Mouse (Mus musculus) spleen, adult 12 weeks (tissue): ENCODE results near the gene Wnt3a.
"Not testable (repeated sequence)": the region's sequence is repeated elsewhere in the genome, so short reads cannot be mapped to it uniquely, and the experiment has no call there.

Source experiments
- DNase-seq: peaks from one replicate; pipeline ENCODE4 v3.0.0; 2022; ENCODE audit warnings: low spot score

Gene Wnt3a

DNA sequence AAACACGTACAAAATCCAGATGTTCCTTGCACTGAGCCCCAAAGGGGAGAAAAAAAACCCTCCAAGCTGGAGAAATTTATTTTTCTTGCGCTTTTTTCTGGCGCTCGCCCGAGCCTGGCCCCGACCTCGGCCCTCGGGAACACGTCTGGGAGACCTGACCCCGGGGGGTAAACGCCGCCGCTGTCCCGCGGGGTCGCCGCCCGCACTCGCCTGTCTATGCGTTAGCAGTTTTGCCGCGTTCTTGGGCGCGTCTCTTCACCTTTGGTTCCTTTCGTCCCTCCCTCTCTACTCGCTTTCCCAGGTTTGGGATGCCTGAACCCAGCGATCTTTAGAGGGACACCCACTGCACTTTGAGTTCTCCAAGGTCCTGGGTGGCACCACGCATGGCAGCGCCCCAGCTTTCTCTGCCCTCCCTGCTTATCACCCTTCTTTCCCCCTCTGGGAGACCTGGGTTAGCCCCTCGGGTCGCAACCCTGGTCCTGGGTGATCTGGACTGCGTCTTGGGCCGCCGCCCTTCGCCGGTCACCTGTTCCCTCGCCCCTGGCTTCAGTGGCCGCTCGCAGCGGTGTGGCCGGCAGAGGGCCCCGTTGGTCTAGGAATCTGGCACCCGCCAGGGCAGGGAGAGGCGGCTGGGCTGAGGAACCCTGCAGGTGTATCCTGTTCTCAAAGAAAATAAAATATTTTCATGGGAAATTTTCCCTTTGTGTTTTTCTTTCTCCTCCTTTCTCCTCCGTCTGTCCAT, 17.0 kb upstream of the Wnt3a start:
- no peak for DNase-seq

DNA sequence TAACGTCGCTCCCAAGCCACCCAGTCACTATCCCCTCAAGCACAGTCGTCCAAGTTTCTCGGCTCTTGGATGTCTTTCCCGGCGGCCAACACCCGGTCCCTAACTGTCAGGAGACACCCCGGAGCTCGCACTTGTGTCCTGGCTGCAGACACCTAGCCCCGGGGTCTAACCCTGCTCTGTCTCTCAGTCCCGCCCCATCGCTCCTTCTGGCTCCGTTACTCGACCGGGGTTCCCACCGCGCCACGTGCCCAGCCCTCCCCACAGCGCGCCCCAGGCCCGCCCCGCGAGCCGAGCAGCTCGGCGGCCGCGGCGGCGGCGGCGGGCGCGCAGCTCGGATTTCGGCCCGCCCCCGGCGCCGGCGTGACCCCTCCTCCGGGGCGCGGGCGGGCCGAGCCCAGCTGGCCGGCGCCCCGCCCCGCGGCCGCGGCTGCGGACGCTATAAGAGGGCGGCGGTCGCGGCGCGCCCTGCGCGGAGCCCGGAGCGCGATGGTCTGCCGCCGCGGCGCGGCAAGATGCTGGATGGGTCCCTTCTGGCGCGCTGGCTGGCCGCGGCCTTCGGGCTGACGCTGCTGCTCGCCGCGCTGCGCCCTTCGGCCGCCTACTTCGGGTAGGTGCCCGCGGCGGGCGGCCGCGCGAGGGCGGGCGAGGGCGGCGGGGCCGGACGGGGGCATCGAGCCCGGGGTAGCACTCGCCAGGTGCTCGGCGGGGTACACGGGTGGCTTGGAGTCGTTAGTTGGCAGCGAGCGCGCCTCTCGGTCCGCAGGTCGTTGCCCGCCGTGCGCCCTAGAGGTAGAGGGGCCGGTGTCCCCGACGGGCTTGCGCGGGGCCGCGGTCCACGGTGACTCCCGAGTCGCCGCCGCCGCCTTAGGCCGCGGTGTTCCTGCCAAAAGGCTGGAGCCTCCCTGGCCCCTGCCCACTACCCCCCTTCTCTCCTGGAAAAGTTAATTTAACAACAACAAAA, 16.2 kb upstream of the Wnt3a start, which contains the start of gene Wnt9a:
Wnt9a (plus strand) TSS at position 468 of the 961 bp plus-strand sequence.
- no peak for DNase-seq

GRCm38 (mm10) chr11:59305821-59306215, 15.3 kb upstream of the Wnt3a start:
- DNase-seq: no peak

- DNase-seq: no peak
Measured at GRCm38 (mm10) chr11:59305008-59305820, 14.7 kb upstream of the Wnt3a start.

- no peak for DNase-seq
Measured at GRCm38 (mm10) chr11:59302700-59303569, 12.4 kb upstream of the Wnt3a start.

DNA sequence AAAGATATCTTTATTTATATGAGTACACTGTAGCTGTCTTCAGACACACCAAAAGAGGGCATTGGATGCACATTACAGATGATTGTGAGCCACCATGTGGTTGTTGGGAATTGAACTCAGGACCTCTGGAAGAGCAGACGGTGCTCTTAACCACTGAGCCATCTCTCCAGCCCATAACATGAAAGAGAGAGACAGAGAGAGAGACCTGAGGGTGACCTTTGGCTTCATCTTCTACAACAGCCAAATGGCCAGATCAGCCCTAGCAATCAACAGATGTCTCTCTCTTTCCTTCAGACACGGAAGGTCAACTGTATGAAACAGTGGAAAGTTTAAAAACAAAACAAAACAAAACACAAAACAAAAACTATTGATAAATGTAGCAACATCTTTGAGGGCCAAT, 10.5 kb upstream of the Wnt3a start:
- DNase-seq: not testable (repeated sequence)

DNA sequence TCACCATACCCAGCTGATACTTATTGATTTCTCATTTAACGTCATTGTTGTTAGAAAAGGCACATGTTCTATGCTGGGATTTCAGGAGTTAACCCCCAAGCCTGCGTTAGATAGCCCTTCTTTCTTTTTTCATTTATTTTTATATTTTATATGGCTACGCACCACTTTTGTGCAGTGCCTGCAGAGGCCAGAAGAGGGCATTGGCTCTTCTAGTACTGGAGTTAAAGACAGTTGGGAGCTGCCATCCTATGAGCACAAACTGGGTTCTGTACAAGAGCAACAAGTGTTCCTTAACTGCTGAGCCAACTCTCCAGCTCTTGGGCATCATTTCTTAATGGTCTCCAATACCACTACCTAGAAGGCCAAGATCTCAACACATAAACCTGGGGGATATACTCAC, 9.6 kb upstream of the Wnt3a start:
- DNase-seq: no peak

DNA sequence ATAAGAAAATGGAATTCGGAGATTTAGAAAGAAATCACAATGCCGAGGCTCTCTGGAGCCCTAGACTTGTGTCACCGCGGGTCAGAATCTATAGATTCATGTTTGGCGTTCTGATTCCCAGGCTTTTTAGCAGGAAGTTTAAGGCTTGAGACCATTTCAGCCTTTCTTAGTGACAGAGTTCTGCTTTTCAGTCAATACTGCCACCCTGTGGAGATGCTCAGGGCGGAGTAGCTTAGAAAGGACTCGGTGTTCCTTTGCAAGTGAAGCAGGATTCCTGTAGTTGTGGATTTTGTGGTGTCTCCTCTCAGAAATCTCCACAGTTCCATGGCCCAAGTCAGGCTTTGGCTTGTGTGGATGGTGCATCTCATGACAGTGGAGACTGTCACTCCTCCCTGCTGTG, 7.4 kb upstream of the Wnt3a start:
- DNase-seq: no peak

DNA sequence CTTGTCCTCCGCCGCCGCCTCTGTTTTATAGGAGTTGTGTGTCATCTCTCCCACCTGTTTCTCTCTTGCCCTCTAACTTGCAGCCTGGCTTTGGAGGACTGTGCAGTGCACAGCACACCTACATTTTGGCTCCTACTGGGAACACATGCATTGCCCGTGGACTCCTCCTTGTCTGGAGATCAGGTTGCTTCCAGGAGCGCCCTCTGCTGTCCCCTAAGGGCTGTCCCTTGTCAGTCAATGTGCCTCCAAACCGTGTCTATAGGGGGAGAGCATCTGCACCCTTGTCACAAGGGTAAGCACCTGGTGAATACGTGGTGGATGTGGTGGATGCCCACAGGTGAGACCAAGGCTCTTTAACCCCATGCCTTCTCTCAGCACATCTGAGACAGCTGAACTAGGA, 3.1 kb upstream of the Wnt3a start:
- DNase-seq: peak; percentile 18

- no peak for DNase-seq
Measured at GRCm38 (mm10) chr11:59289706-59290105, 846 bp downstream of the Wnt3a start.

DNA sequence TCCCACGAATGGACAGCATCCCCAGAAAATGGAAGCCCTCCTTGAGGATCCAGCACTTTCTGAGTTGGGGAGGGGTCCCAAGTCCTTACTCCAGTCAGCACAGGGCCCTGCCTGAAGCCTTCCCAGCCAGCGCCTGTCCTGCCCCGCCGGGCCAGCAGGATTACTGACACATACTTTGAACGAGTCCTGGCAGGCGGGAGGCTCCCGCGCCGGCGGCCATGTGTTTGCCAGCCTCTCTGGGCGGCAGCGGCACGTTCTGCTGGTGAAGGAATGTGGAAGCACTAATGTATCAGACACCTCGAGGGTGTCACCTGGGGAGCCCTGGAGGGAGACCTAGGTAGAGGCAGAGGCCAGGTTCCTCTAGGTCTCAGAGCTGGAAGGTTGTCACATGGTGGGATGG, 6.4 kb downstream of the Wnt3a start:
- no peak for DNase-seq

- DNase-seq: no peak
Measured at GRCm38 (mm10) chr11:59282933-59283332, 7.6 kb downstream of the Wnt3a start.

- no peak for DNase-seq
Measured at GRCm38 (mm10) chr11:59282111-59282510, 8.4 kb downstream of the Wnt3a start.

- no peak for DNase-seq
Measured at GRCm38 (mm10) chr11:59278047-59278446, 12.5 kb downstream of the Wnt3a start.

DNA sequence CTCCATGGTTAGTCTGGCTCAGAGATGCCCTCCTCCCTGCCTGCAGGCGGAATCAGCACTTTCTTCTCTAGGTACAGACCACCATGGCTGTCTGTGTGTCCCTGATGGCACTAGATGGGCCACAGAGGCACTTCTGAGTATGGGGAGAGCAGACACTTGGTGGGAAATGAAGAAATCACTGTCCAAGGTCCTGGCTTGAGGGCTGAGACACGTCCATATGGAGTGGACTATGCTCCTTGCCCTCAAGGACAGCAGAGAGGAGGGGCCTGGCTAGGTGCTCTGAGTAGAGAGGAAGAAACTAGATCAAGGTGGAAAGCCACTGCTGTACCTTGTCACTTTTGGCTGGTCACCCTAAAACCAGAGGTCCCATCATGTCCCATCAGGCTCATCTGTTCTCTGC, 13.7 kb downstream of the Wnt3a start:
- DNase-seq: no peak

- no peak for DNase-seq
Measured at GRCm38 (mm10) chr11:59274184-59274583, 16.4 kb downstream of the Wnt3a start.

DNA sequence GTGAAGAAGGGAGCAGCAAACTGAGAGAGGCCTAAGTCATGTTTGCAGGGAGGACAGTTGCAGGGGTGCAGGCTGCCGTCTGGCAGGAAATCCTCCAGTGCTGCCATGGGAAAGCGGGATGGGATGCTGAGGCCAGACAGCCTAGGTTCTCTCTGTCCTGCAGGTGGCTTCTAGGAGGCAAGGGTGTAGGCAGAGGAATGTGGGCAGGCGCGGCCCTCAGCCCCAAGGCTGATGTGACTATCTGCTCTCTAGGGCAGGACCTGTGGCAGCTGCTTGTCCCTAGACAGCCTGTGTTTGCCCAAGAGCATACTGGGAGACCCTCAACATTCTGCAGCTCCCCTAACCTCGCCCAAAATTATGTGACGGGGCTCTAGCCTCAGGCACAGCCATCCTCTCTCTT, 23.8 kb downstream of the Wnt3a start:
- DNase-seq: no peak

DNA sequence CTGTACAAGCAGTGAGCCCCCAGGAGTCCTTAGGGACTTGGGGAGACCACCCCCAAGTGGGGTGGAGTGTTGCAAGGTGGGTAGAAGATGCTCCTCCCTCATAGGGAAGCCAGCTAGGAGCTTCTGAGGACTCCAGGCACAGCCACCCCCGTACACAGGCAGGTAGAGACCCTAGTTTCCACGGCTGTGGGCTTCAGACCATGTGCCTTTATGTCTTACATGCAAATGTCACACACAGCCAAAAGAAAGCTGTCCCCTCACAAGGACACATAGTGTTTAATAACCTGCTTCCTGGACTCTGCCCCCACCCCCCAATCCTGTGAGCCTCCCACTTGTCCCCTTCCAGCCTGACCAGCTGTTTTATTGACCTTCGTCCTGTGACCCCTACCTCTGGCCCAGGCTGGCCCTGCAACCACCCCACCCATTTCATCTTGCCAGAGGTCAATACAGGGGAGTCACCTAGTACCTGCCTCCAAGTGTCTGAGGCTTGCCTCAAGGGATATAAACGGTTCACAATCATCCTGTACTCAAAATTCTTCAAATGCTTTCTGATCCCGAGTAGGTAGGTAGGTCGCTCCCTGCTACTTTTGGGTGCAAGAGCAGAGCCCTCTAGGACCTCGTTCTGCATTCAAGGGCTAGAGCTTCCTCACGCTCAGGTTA, 25.3 kb downstream of the Wnt3a start:
- DNase-seq: no peak

- DNase-seq: no peak
Measured at GRCm38 (mm10) chr11:59264593-59264992, 26.0 kb downstream of the Wnt3a start.

GRCm38 (mm10) chr11:59263870-59264563, 26.5 kb downstream of the Wnt3a start:
- DNase-seq: no peak
